In the genomic region with DNA sequence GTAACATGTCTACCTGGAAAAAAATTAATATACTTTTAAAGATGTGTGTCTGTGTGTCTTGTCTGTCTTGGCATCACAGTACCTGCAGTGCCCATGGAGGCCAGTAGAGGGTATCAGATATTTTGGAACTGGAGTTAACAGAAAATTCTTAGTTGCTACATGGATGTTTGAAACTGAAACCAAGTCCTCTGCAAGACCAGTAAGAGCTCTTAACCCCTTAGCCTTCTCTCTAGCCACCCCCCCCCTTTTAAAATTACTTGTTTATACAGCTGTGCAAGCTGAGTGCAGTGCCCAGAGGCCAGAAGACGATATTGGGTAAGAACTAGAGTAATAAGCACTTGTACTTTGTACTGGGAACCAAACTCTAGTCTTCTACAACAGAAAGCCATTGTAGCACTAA, we compare ENCODE assay signal across 8 mouse cellular contexts. TPM values are rescaled to one million over a fixed set of nuclear protein-coding genes. Genes with fewer than 3 reads are reported as not detected.
DNase-seq lines count a peak whose midpoint lies in the region; ATAC-seq lines count a peak whose summit lies in the region.

No protein-coding gene starts in this region.

- DNase-seq in 416B (ENCODE audit: low read depth) = peak; percentile 88
- DNase-seq in c-Kit-negative CD71-positive TER-119-positive erythroid progenitor cells, embryonic 14.5 days (ENCODE audit: low read depth, low spot score) = peak; percentile 36
- DNase-seq in frontal cortex, postnatal 10 days (ENCODE audit: low spot score in 2 of 2) = peak; percentile 35 to 42
- DNase-seq in kidney, adult 9 months = peak; percentile 80
- DNase-seq in lung, adult 18-20 months = peak; percentile 68 to 82
- DNase-seq in right cerebral cortex, adult 2 months (ENCODE audit: low spot score in 2 of 2) = peak; percentile 54 to 65
- DNase-seq in yolk sac, embryonic 10.5 days (ENCODE audit: low spot score) = peak; percentile 52

- ATAC-seq in CD4-positive, CD25-positive, alpha-beta regulatory T cell, adult 4 months = peak; percentile 45

RNA-seq across cellular contexts. Expression of a gene that starts 2.2 kb away (rescaled TPM):
- polyA plus RNA-seq in CD4-positive, CD25-positive, alpha-beta regulatory T cell, adult 4 months (2017; shearing (Covaris generic)) = 1,000 to 10,000 TPM; 1,071 to 1,073 TPM

RNA-seq across cellular contexts. Expression of a gene that starts 28.1 kb away (rescaled TPM):
- 10 to 100 TPM in 1 of 2 experiments, 1 to 10 TPM in 1; 4.9 to 17.0 TPM for polyA plus RNA-seq in CD4-positive, CD25-positive, alpha-beta regulatory T cell, adult 4 months (2017; shearing (Covaris generic))

Comparison
In these comparisons a context has a peak if more than half of its experiments do, and no peak if none do; other contexts are left out.
1. Peak in every context shown above with its lines: DNase-seq and ATAC-seq.
2. DNase-seq: peak in every context shown above with its lines; median percentile 88 in 416B; 80 in kidney, adult 9 months; 75 in lung, adult 18-20 months; 60 in right cerebral cortex, adult 2 months; 52 in yolk sac, embryonic 10.5 days; 38 in frontal cortex, postnatal 10 days; 36 in c-Kit-negative CD71-positive TER-119-positive erythroid progenitor cells, embryonic 14.5 days.